ENCODE assay signal across 8 mouse cellular contexts in genomic region chr13:102232291-102232936, GRCm38 (mm10).
DNase-seq lines count a peak whose midpoint lies in the region; ATAC-seq lines count a peak whose summit lies in the region.

No protein-coding gene starts in this region.

- peak; percentile 63 for DNase-seq in gastrocnemius, adult 18-20 months (ENCODE audit: low spot score)
- DNase-seq in gastrocnemius, postnatal 4 days (ENCODE audit: low spot score in 2 of 2), result no peak
- DNase-seq in Muller cell, postnatal 12 days (ENCODE audit: inconsistent ontology term), result peak; percentile 96
- DNase-seq in gastrocnemius, postnatal 10 days, result peak; percentile 4
- DNase-seq in kidney, postnatal 25 days, result peak; percentile 5 to 43
- no peak for DNase-seq in embryo, embryonic 10 days (ENCODE audit: low spot score)

- ATAC-seq in inflammation-experienced regulatory T-cells, adult 6 months, result no peak
- no peak for ATAC-seq in granulocyte monocyte progenitor cell, adult 5-6 weeks (replicated peaks; ENCODE audit: poor library complexity, severe bottlenecking)

Comparison
In these comparisons a context has a peak if more than half of its experiments do, and no peak if none do; other contexts are left out.
1. DNase-seq: peak in gastrocnemius, adult 18-20 months (single experiment), Muller cell, postnatal 12 days (single experiment), gastrocnemius, postnatal 10 days (single experiment) and kidney, postnatal 25 days (2 of 2); none in gastrocnemius, postnatal 4 days (0 of 2) and embryo, embryonic 10 days (single experiment).